Mouse (Mus musculus) intestine, embryonic 14.5 days (tissue): Measurements from ENCODE around the gene Slc38a1. TPM values are rescaled to one million over a fixed set of nuclear protein-coding genes. Genes with fewer than 3 reads are reported as not detected.
"Not testable (repeated sequence)": the region's sequence is repeated elsewhere in the genome, so short reads cannot be mapped to it uniquely, and the experiment has no call there.

ENCODE experiments used
- ATAC-seq: fragments of 200-750 bp; cut with Nextera tagmentation; replicated peaks from 2 replicates; pipeline ENCODE4 v1.8.0; 2017; ENCODE audit warnings: low read depth, moderate number of reproducible peaks, moderate TSS enrichment, moderate library complexity; ENCODE audit not compliant: low FRiP score, low TSS enrichment
- DNase-seq: peaks from one replicate; pipeline ENCODE4 v3.0.0-alpha.2; 2018; ENCODE audit warnings: low spot score
- H3K27ac ChIP-seq: fragments of 300-500 bp; sonication (generic); 2 replicates; pipeline ENCODE4 v1.5.1; 2014; ENCODE audit warnings: low read depth, mild to moderate bottlenecking, control low read depth
- H3K27me3 ChIP-seq: fragments of 300-500 bp; sonication (generic); replicated peaks from 2 replicates; pipeline ENCODE4 v1.6.1; 2014; ENCODE audit warnings: low read length, control low read depth; ENCODE audit not compliant: control insufficient read depth, insufficient read depth
- H3K36me3 ChIP-seq: fragments of 300-500 bp; sonication (generic); 2 replicates; pipeline ENCODE4 v1.6.1; 2014; ENCODE audit warnings: low read length, control low read depth; ENCODE audit not compliant: control insufficient read depth, insufficient read depth
- H3K4me1 ChIP-seq: fragments of 300-500 bp; sonication (generic); replicated peaks from 2 replicates; pipeline ENCODE4 v1.6.1; 2014; ENCODE audit warnings: low read length, control low read depth, mixed read lengths; ENCODE audit not compliant: control insufficient read depth, insufficient read depth
- H3K4me2 ChIP-seq: fragments of 300-500 bp; sonication (generic); 2 replicates; pipeline ENCODE4 v1.6.1; 2014; ENCODE audit warnings: low read length
- H3K4me3 ChIP-seq: fragments of 300-500 bp; sonication (generic); 2 replicates; pipeline ENCODE4 v1.5.1; 2014; ENCODE audit warnings: low read depth, low read length, control low read depth, mixed read lengths
- H3K9ac ChIP-seq: fragments of 300-500 bp; sonication (generic); 2 replicates; pipeline ENCODE4 v1.6.1; 2014; ENCODE audit warnings: mild to moderate bottlenecking, low read length
- H3K9me3 ChIP-seq: fragments of 300-500 bp; sonication (generic); 2 replicates; pipeline ENCODE4 v1.6.1; 2016; ENCODE audit warnings: low read length, control low read depth; ENCODE audit not compliant: control insufficient read depth
- WGBS: fragments of 180-500 bp; shearing (Covaris S2); extraction: QIAGEN DNeasy Blood & Tissue Kit; methylation state at CpG from one replicate; pipeline ENCODE4 v1.1.7; 2014; 5-methylcytosine and 5-hydroxymethylcytosine counted together
- polyA plus RNA-seq: library from polyadenylated mRNA; unstranded; fragments of >200 nt; fragmentation: Nextera tagmentation; extraction: Ambion mirVana; gene quantifications from 2 replicates; pipeline ENCODE4 v1.2.1, GENCODE M21; 2014

Slc38a1 gene
- polyA plus RNA-seq, 1 experiment from 2014 or later: 126 TPM

DNA sequence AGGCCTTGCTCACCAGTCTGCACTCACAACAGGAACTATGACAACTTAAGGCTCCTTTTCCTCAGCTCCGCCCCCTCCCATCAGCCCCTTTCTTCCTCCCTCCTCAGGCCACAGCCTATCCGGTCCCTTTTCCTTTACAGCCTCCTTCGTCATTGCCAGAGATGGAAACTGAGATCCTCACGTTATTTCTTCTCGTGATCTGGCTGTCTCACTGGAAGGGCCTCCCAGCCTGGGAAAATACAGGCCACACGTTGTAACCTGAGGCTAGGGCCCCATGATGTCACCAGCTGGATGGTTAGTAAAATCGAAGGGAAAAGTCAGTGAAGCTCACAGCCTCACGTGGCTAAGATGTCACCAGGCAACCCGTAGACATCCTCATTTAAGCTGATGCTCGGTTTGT lies 4.5 kb downstream of the Slc38a1 start:
- Histone ChIP-seq H3K4me2 (no peak overlapping the region), H3K9ac (no peak overlapping the region), H3K4me3 (no peak overlapping the region), H3K9me3 (no peaks in the 10 kb centered on the region), H3K36me3 (peaks cover 11% of the 10 kb centered on the region), H3K4me1 (peaks cover 3% of the 10 kb centered on the region; the same call in 1 of the 2 replicates), H3K27ac (no peak overlapping the region), H3K27me3 (no peaks in the 10 kb centered on the region)
- peak; percentile 52 for DNase-seq
- ATAC-seq: no peak
- 53% methylated on average over 10 of the region's 10 CpGs for WGBS

- DNase-seq (no peak), ATAC-seq (no peak)
- no peak overlapping the region for H3K4me2 ChIP-seq
- H3K9ac ChIP-seq: no peak overlapping the region
- 0 out of 2 replicates have a peak, but pooled peaks cover 7% of the 10 kb centered on the region for H3K4me1 ChIP-seq
- no peaks in the 10 kb centered on the region for H3K27me3 ChIP-seq
- H3K36me3 ChIP-seq: peaks cover 11% of the 10 kb centered on the region
- no peak overlapping the region for H3K4me3 ChIP-seq
- H3K27ac ChIP-seq: no peak overlapping the region
- 77% methylated on average over 19 of the region's 19 CpGs for WGBS
- peaks cover 5% of the 10 kb centered on the region; the same call in 1 of the 2 replicates for H3K9me3 ChIP-seq
These were observed 7.9 kb downstream of the Slc38a1 start for GRCm38 (mm10) chr15:96634670-96635405.

- H3K9me3 ChIP-seq: peaks cover 5% of the 10 kb centered on the region; the same call in 1 of the 2 replicates
- no peak overlapping the region for H3K27ac ChIP-seq
- H3K4me2 ChIP-seq: no peak overlapping the region
- ATAC-seq (no peak), DNase-seq (no peak)
- H3K4me1 ChIP-seq: 0 out of 2 replicates have a peak, but pooled peaks cover 5% of the 10 kb centered on the region
- no peaks in the 10 kb centered on the region for H3K27me3 ChIP-seq
- H3K36me3 ChIP-seq: peaks cover 8% of the 10 kb centered on the region
- H3K9ac ChIP-seq: no peak overlapping the region
- 94% methylated on average over 5 of the region's 5 CpGs for WGBS
- H3K4me3 ChIP-seq: no peak overlapping the region
These were observed 10.5 kb downstream of the Slc38a1 start for GRCm38 (mm10) chr15:96632201-96632600.

- peaks cover 5% of the 10 kb centered on the region; the same call in 1 of the 2 replicates for H3K9me3 ChIP-seq
- H3K4me1 ChIP-seq: 0 out of 2 replicates have a peak, but pooled peaks cover 5% of the 10 kb centered on the region
- peaks cover 6% of the 10 kb centered on the region; the same call in 1 of the 2 replicates for H3K36me3 ChIP-seq
- 82% methylated on average over 13 of the region's 13 CpGs for WGBS
- H3K27ac ChIP-seq: no peak overlapping the region
- no peaks in the 10 kb centered on the region for H3K27me3 ChIP-seq
- DNase-seq (no peak), ATAC-seq (no peak)
- H3K9ac ChIP-seq: no peak overlapping the region
- H3K4me3 ChIP-seq: no peak overlapping the region
- no peak overlapping the region for H3K4me2 ChIP-seq
These were observed 11.5 kb downstream of the Slc38a1 start for GRCm38 (mm10) chr15:96631107-96631718.

DNA sequence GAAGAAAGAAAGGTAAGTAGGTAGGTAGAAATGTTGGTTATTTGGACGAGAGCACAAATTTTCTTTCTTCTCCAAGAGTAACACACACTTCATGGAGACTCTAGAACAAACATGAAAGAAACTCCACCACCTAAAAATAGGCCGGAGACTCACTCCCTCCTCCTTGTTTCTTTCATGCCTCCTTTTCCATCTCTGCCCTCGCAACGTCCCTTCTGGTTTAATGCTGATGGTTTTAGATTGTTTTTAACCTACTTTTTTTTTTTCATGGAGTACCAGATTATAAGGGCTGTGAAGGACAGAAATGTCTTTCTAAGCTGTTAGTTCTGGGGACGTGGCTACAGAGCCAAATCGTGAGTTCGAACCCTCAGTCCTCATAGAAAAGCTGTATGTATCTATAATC lies 14.5 kb downstream of the Slc38a1 start:
- Histone ChIP-seq H3K9ac (no peak overlapping the region), H3K27ac (no peak overlapping the region), H3K4me2 (no peak overlapping the region), H3K9me3 (peaks cover 5% of the 10 kb centered on the region; the same call in 1 of the 2 replicates), H3K36me3 (peaks cover 10% of the 10 kb centered on the region), H3K4me3 (no peak overlapping the region), H3K4me1 (0 out of 2 replicates have a peak, but pooled peaks cover 5% of the 10 kb centered on the region), H3K27me3 (no peaks in the 10 kb centered on the region)
- WGBS: 88% methylated on average over 7 of the region's 7 CpGs
- no peak for DNase-seq
- ATAC-seq: no peak

- H3K4me2 ChIP-seq: no peak overlapping the region
- no peaks in the 10 kb centered on the region for H3K9me3 ChIP-seq
- H3K27ac ChIP-seq: no peak overlapping the region
- H3K4me1 ChIP-seq: 0 out of 2 replicates have a peak, but pooled peaks cover 5% of the 10 kb centered on the region
- DNase-seq (no peak), ATAC-seq (no peak)
- no peaks in the 10 kb centered on the region for H3K27me3 ChIP-seq
- H3K4me3 ChIP-seq: no peak overlapping the region
- H3K36me3 ChIP-seq: peaks cover 24% of the 10 kb centered on the region
- H3K9ac ChIP-seq: no peak overlapping the region
- 67% methylated on average over 5 of the region's 5 CpGs for WGBS
These were observed 15.8 kb downstream of the Slc38a1 start for GRCm38 (mm10) chr15:96626871-96627270.

GRCm38 (mm10) chr15:96625012-96625411 lies 17.7 kb downstream of the Slc38a1 start:
- ATAC-seq, H3K4me1 ChIP-seq, H3K27ac ChIP-seq, H3K27me3 ChIP-seq, DNase-seq, H3K9me3 ChIP-seq, H3K4me2 ChIP-seq, H3K4me3 ChIP-seq, H3K9ac ChIP-seq: not testable (repeated sequence)
- WGBS: 76% methylated on average over 9 of the region's 9 CpGs
- peaks cover 26% of the 10 kb centered on the region for H3K36me3 ChIP-seq

- Histone ChIP-seq H3K4me1 (no peaks in the 10 kb centered on the region), H3K9ac (no peak overlapping the region), H3K27me3 (no peaks in the 10 kb centered on the region), H3K27ac (no peak overlapping the region), H3K4me3 (no peak overlapping the region), H3K9me3 (no peaks in the 10 kb centered on the region), H3K4me2 (no peak overlapping the region), H3K36me3 (peaks cover 26% of the 10 kb centered on the region)
- 96% methylated on average over 7 of the region's 7 CpGs for WGBS
- ATAC-seq (no peak), DNase-seq (no peak)
These were observed 20.3 kb downstream of the Slc38a1 start for GRCm38 (mm10) chr15:96622376-96622775.
